Mouse (Mus musculus): Measurements from ENCODE around the gene Fap. TPM values are rescaled to one million over a fixed set of nuclear protein-coding genes. Genes with fewer than 3 reads are reported as not detected.

Gene Fap
- 0.69 and 0.76 TPM in 2 replicates for polyA plus RNA-seq (2012; rRNA removed)

DNA sequence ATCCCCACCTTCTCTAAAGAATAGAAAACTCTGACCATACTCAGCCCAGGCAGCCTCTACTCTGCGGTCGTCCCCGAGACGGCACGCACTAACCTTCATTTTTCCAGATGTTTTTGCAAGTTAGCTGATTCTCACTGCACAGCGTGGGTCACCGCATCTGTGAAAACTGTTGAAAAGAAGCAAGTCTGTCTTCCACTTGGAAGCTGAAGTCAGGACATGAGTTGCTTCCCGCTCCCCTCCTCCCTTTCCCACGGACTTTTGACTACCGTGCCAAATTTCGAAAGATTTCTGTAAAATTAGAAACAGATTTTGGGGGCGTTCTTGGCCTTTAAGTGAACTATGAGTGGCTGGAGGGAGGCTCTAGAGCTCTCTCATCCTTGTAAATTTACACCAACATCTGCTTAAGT is at the start of gene Fap:
Gene Fap, minus strand, starts transcription at position 323 of the 407 bp plus-strand sequence.

GRCm38 (mm10) chr2:62483550-62483949 is 90.3 kb downstream of the Fap start, which contains the start of gene Gcg:
Gene Gcg (minus strand): TSS chr2:62483650.

Other genes starting within 250 kb of the Fap start
- 1.8 and 2.3 TPM in 2 replicates for gene Dpp4, start 161.8 kb downstream of the Fap start, polyA plus RNA-seq (2012; rRNA removed)
- gene Gcg, start 90.4 kb downstream of the Fap start, polyA plus RNA-seq (2012; rRNA removed) = not detected in 2 replicates
- 5.1 and 7.2 TPM in 2 replicates for gene Ifih1, start 72.2 kb upstream of the Fap start, polyA plus RNA-seq (2012; rRNA removed)
- gene Gca, start 90.2 kb upstream of the Fap start, polyA plus RNA-seq (2012; rRNA removed) = 3.7 and 6.1 TPM in 2 replicates